Mouse (Mus musculus): Measurements from ENCODE around the gene Tssk3. TPM values are rescaled to one million over a fixed set of nuclear protein-coding genes. Genes with fewer than 3 reads are reported as not detected.
A peak's percentile ranks its signal among the peaks of the same experiment; 100 is the strongest.

Gene Tssk3
- total and polyA plus RNA-seq, 3 experiments: 0.13 TPM; not detected in 2

DNA sequence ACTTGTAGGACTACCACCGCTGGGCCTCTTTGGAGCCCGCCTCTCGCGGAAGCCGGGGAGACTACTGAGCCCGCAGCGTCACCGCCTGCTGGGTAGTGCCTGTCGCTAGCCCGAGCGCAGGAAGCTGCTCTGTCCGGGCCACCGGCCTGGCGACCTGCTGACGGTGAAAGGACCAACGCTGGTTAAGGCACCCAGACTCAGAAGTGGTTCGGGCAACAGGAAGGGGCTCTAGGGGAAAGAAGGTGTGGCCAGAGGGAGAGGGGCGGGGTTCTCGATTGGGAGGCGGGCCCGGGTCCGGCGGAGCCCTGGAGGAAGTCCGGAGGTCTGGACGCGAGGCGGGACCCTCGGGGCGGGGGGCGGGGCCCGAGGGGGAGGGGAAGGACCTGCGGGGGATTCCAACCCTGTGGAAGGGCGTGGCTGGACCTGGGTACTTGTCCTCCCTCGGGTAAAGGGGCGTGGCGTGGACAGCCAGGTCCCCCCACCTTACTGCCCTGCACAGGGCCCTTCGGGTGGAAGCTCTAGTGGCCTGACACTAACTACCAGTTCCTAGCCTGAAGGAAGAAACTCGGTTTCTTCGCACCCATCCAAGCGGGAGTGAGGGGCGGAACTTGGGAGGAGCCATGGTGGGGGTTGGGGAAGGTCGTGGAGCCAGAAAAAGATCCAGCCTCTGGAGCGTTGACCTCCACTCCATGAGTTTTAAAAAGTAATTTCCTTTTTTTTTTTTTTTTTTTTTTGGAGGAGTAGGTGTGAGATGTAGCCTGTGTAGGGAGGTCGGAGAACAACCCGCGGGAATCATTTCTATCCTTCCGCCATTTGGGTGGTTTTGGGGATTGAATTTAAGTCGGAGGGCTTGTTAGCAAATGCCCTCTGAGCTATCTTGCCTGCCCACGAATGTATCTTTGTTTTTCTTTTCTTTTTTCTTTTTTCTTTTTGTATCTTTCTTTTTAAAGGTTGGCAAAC is 10.1 kb upstream of the Tssk3 start:
- Histone ChIP-seq H3K4me1 (ENCODE audit: control insufficient read depth in 1 of 2, insufficient read depth in 2 of 2) (peaks cover 20 to 66% of the 10 kb centered on the region in 2 experiments), H3K4me3 (replicated peaks in 1 of 3; ENCODE audit: low read depth in 2 of 3, low read length in 2 of 3, poor library complexity in 1 of 3) (peak overlapping the region; percentile 64 to 68 (median 65)), H3K36me3 (replicated peaks in 1 of 2; ENCODE audit: control insufficient read depth in 1 of 2, insufficient read depth in 1 of 2, low read length in 1 of 2) (no peaks in the 10 kb centered on the region), H3K9ac (ENCODE audit: insufficient read depth, low read depth) (peak overlapping the region; percentile 63), H3K27ac (ENCODE audit: insufficient read depth, low read depth) (peak overlapping the region; percentile 90), H3K9me3 (replicated peaks; ENCODE audit: low read length) (no peaks in the 10 kb centered on the region), H3K79me2 (replicated peaks; ENCODE audit: control insufficient read depth, extremely low read depth, insufficient read depth, poor library complexity, severe bottlenecking) (no peaks in the 10 kb centered on the region), H3K4me2 (ENCODE audit: insufficient read depth, low read depth, poor library complexity, severe bottlenecking) (peak overlapping the region; percentile 88), H3K27me3 (replicated peaks) (no peaks in the 10 kb centered on the region)
- TF ChIP-seq CHD1 (IDR thresholded peaks at IDR 0.05; ENCODE audit: low read depth, low read length) (no peak), ZMIZ1 (IDR thresholded peaks at IDR 0.05; ENCODE audit: low read depth, low read length) (peak; percentile 80), ETS1 (conservative IDR thresholded peaks at IDR 0.05; ENCODE audit: low read depth, low read length) (no peak), JUND (conservative IDR thresholded peaks at IDR 0.05; ENCODE audit: low read depth, low read length) (no peak), MEF2A (IDR thresholded peaks at IDR 0.05; ENCODE audit: borderline replicate concordance, low read depth, low read length) (no peak), USF2 (conservative IDR thresholded peaks at IDR 0.05; ENCODE audit: low read depth, low read length) (no peak), KAT2A (IDR thresholded peaks at IDR 0.05; ENCODE audit: insufficient replicate concordance, low read length) (no peak), CHD2 (IDR thresholded peaks at IDR 0.05; ENCODE audit: low read length) (peak; percentile 40), JUN (IDR thresholded peaks at IDR 0.05; ENCODE audit: insufficient read depth, low read depth, low read length) (no peak), MAX (IDR thresholded peaks at IDR 0.05; ENCODE audit: low read length) (no peak; the same call in 1 of the 2 replicates), MYC (IDR thresholded peaks at IDR 0.05; ENCODE audit: low read depth, low read length) (no peak), MAZ (IDR thresholded peaks at IDR 0.05; ENCODE audit: low read depth, low read length) (no peak), POLR2AphosphoS2 (IDR thresholded peaks at IDR 0.05; ENCODE audit: low read depth, low read length) (no peak; the same call in 1 of the 2 replicates), CTCF (conservative IDR thresholded peaks at IDR 0.05 in 1 of 2, IDR thresholded peaks at IDR 0.05 in 1 of 2; ENCODE audit: low read depth in 2 of 2, low read length in 2 of 2) (no peak), HCFC1 (IDR thresholded peaks at IDR 0.05; ENCODE audit: low read depth, low read length) (no peak), SIN3A (IDR thresholded peaks at IDR 0.05; ENCODE audit: low read length) (no peak; the same call in 1 of the 2 replicates), RCOR1 (conservative IDR thresholded peaks at IDR 0.05; ENCODE audit: low read depth, low read length) (no peak), ZKSCAN1 (IDR thresholded peaks at IDR 0.05; ENCODE audit: borderline replicate concordance, low read depth, low read length) (no peak), EP300 (IDR thresholded peaks at IDR 0.05; ENCODE audit: low read length) (no peak), MAFK (IDR thresholded peaks at IDR 0.05; ENCODE audit: insufficient replicate concordance, low read length) (no peak), ZNF384 (IDR thresholded peaks at IDR 0.05; ENCODE audit: low read depth, low read length) (no peak), RAD21 (IDR thresholded peaks at IDR 0.05; ENCODE audit: low read depth, low read length) (no peak), PAX5 (IDR thresholded peaks at IDR 0.05; ENCODE audit: low read length) (no peak), MXI1 (IDR thresholded peaks at IDR 0.05; ENCODE audit: low read depth, low read length) (no peak), NRF1 (IDR thresholded peaks at IDR 0.05; ENCODE audit: low read depth, low read length) (no peak), USF1 (IDR thresholded peaks at IDR 0.05; ENCODE audit: low read depth, low read length) (no peak), UBTF (IDR thresholded peaks at IDR 0.05; ENCODE audit: low read depth, low read length) (0 out of 2 replicates have a peak, but pooled peaks have one; percentile 28), TBP (conservative IDR thresholded peaks at IDR 0.05; ENCODE audit: low read depth, low read length) (0 out of 2 replicates have a peak, but pooled peaks have one; percentile 48), BHLHE40 (IDR thresholded peaks at IDR 0.05; ENCODE audit: low read depth, low read length) (no peak), E2F4 (IDR thresholded peaks at IDR 0.05; ENCODE audit: insufficient replicate concordance, low read depth, low read length) (no peak), SMC3 (IDR thresholded peaks at IDR 0.05; ENCODE audit: low read depth, low read length) (no peak), NELFE (IDR thresholded peaks at IDR 0.05; ENCODE audit: low read depth, low read length) (peak; percentile 92), ELF1 (IDR thresholded peaks at IDR 0.05; ENCODE audit: low read depth, low read length) (peak; percentile 69), POLR2A (IDR thresholded peaks at IDR 0.05; ENCODE audit: low read depth, low read length) (peak; percentile 95), TCF12 (IDR thresholded peaks at IDR 0.05; ENCODE audit: low read depth, low read length) (peak; percentile 73), GABPA (IDR thresholded peaks at IDR 0.05; ENCODE audit: insufficient replicate concordance, low read depth, low read length) (no peak), ZC3H11A (IDR thresholded peaks at IDR 0.05; ENCODE audit: low read depth, low read length) (no peak), IRF4 (IDR thresholded peaks at IDR 0.05; ENCODE audit: low read depth, low read length) (no peak)
- DNase-seq (ENCODE audit: extremely low read depth): peak; percentile 90
- dilution Hi-C loops (cut with MboI; ENCODE audit: extremely low pct_ligation_motif_present, extremely low pct_unique_long_range_greater_than_20kb, low sequenced_read_pairs) (no loop called here), in situ Hi-C loops (cut with MboI; ENCODE audit: low pct_ligation_motif_present, low pct_unique_long_range_greater_than_20kb, low sequenced_read_pairs) (no loop called here)
